In genomic region chr12:79488590-79489242, GRCm38 (mm10) we compare ENCODE assay signal across 8 mouse cellular contexts.
DNase-seq lines count a peak whose midpoint lies in the region; ATAC-seq and TF ChIP-seq lines count a peak whose summit lies in the region.

No protein-coding gene starts in this region.

- no peaks in the 10 kb centered on the region for H3K36me3 ChIP-seq in embryonic facial prominence, embryonic 12.5 days
- H3K36me3 ChIP-seq in embryonic facial prominence, embryonic 10.5 days (replicated peaks): no peaks in the 10 kb centered on the region
- H3K36me3 ChIP-seq in C2C12 (ENCODE audit: control insufficient read depth, insufficient read depth): no peaks in the 10 kb centered on the region
- no peaks in the 10 kb centered on the region for H3K36me3 ChIP-seq in liver, postnatal 0 days (replicated peaks; ENCODE audit: insufficient read depth, low read length)
- no peaks in the 10 kb centered on the region for H3K36me3 ChIP-seq in midbrain, embryonic 13.5 days

- H3K4me2 ChIP-seq in embryonic facial prominence, embryonic 12.5 days (replicated peaks): no peak overlapping the region
- no peak overlapping the region for H3K4me2 ChIP-seq in liver, postnatal 0 days (ENCODE audit: low read depth, low read length)
- H3K4me2 ChIP-seq in midbrain, embryonic 13.5 days (replicated peaks): no peak overlapping the region

- H3K9ac ChIP-seq in embryonic facial prominence, embryonic 12.5 days: no peak overlapping the region
- H3K9ac ChIP-seq in liver, postnatal 0 days (replicated peaks): no peak overlapping the region
- no peak overlapping the region for H3K9ac ChIP-seq in midbrain, embryonic 13.5 days (replicated peaks)

- 73% methylated on average over 17 of the region's 17 CpGs for WGBS in embryonic facial prominence, embryonic 12.5 days
- WGBS in embryonic facial prominence, embryonic 10.5 days: 89% methylated on average over 17 of the region's 17 CpGs
- 85% methylated on average over 17 of the region's 17 CpGs for WGBS in liver, postnatal 0 days (ENCODE audit: insufficient replicate concordance)
- 80% methylated on average over 17 of the region's 17 CpGs for WGBS in midbrain, embryonic 13.5 days

- no peak for DNase-seq in embryonic facial prominence, embryonic 10.5 days (ENCODE audit: low spot score)
- DNase-seq in gastrocnemius, adult 18-20 months (ENCODE audit: low spot score): peak; percentile 72
- DNase-seq in heart, postnatal 4 days: peak; percentile 67
- DNase-seq in liver, postnatal 0 days: no peak

- H3K79me2 ChIP-seq in C2C12 (ENCODE audit: control insufficient read depth, insufficient read depth): no peaks in the 10 kb centered on the region

- peak overlapping the region; percentile 57 for H3K27ac ChIP-seq in embryonic facial prominence, embryonic 12.5 days
- no peak overlapping the region for H3K27ac ChIP-seq in embryonic facial prominence, embryonic 10.5 days (replicated peaks)
- no peak overlapping the region for H3K27ac ChIP-seq in liver, postnatal 0 days (ENCODE audit: low read depth)
- no peak overlapping the region for H3K27ac ChIP-seq in midbrain, embryonic 13.5 days

- peaks cover 6% of the 10 kb centered on the region for H3K4me1 ChIP-seq in embryonic facial prominence, embryonic 12.5 days
- H3K4me1 ChIP-seq in embryonic facial prominence, embryonic 10.5 days: peaks cover 15% of the 10 kb centered on the region; the same call in 1 of the 2 replicates
- no peaks in the 10 kb centered on the region for H3K4me1 ChIP-seq in liver, postnatal 0 days (ENCODE audit: insufficient read depth)
- H3K4me1 ChIP-seq in midbrain, embryonic 13.5 days (replicated peaks): no peaks in the 10 kb centered on the region

- TF ChIP-seq EP300 in liver, postnatal 0 days (IDR thresholded peaks at IDR 0.05; ENCODE audit: low read depth): no peak

- H3ac ChIP-seq in C2C12 (ENCODE audit: control insufficient read depth, insufficient read length, low read depth): peak overlapping the region; percentile 7

- ATAC-seq in embryonic facial prominence, embryonic 12.5 days (ENCODE audit: insufficient number of reproducible peaks, insufficient read depth, low FRiP score, low TSS enrichment): no peak
- ATAC-seq in liver, postnatal 0 days: no peak
- ATAC-seq in inflammation-experienced regulatory T-cells, adult 6 months: no peak
- ATAC-seq in midbrain, embryonic 13.5 days: no peak

- H3K27me3 ChIP-seq in embryonic facial prominence, embryonic 12.5 days: no peaks in the 10 kb centered on the region
- no peaks in the 10 kb centered on the region for H3K27me3 ChIP-seq in embryonic facial prominence, embryonic 10.5 days (replicated peaks; ENCODE audit: low read depth, poor library complexity, severe bottlenecking)
- H3K27me3 ChIP-seq in C2C12 (ENCODE audit: control insufficient read depth, insufficient read depth, insufficient read length): no peaks in the 10 kb centered on the region
- H3K27me3 ChIP-seq in liver, postnatal 0 days (ENCODE audit: insufficient read depth, low read length): no peaks in the 10 kb centered on the region
- no peaks in the 10 kb centered on the region for H3K27me3 ChIP-seq in midbrain, embryonic 13.5 days

- no peaks in the 10 kb centered on the region for H3K79me3 ChIP-seq in C2C12 (ENCODE audit: low read depth)

- no peak for TF ChIP-seq CTCF in C2C12 (IDR thresholded peaks at IDR 0.05; ENCODE audit: control insufficient read depth, insufficient read depth, insufficient read length)
- no peak for TF ChIP-seq CTCF in liver, postnatal 0 days (IDR thresholded peaks at IDR 0.05; ENCODE audit: low read depth)

- H3K4me3 ChIP-seq in embryonic facial prominence, embryonic 12.5 days: no peak overlapping the region
- H3K4me3 ChIP-seq in embryonic facial prominence, embryonic 10.5 days: no peak overlapping the region
- no peak overlapping the region for H3K4me3 ChIP-seq in C2C12 (ENCODE audit: insufficient read depth, poor library complexity, severe bottlenecking)
- H3K4me3 ChIP-seq in liver, postnatal 0 days (ENCODE audit: low read depth, low read length): no peak overlapping the region
- H3K4me3 ChIP-seq in midbrain, embryonic 13.5 days (replicated peaks): no peak overlapping the region

- no peaks in the 10 kb centered on the region for H3K9me3 ChIP-seq in embryonic facial prominence, embryonic 12.5 days
- no peaks in the 10 kb centered on the region for H3K9me3 ChIP-seq in embryonic facial prominence, embryonic 10.5 days
- no peaks in the 10 kb centered on the region for H3K9me3 ChIP-seq in liver, postnatal 0 days (ENCODE audit: low read length)
- no peaks in the 10 kb centered on the region for H3K9me3 ChIP-seq in midbrain, embryonic 13.5 days

TF ChIP-seq in C2C12, 6 proteins besides CTCF, POLR2A, EP300 and RAD21:
- TF ChIP-seq MYOG (IDR thresholded peaks at IDR 0.05; ENCODE audit: control insufficient read depth, extremely low read depth, insufficient read length) (no peak), MYOD1 (IDR thresholded peaks at IDR 0.05; ENCODE audit: control insufficient read depth, insufficient read length, low read depth) (no peak), USF1 (IDR thresholded peaks at IDR 0.05; ENCODE audit: low read depth) (no peak), MAX (IDR thresholded peaks at IDR 0.05) (no peak), CEBPB (IDR thresholded peaks at IDR 0.05; ENCODE audit: low read depth) (no peak), FOSL1 (IDR thresholded peaks at IDR 0.05; ENCODE audit: insufficient read depth, low read length, poor library complexity, severe bottlenecking) (no peak)

Comparison
In these comparisons a context has a peak if more than half of its experiments do, and no peak if none do; other contexts are left out.
1. DNase-seq: peak in gastrocnemius, adult 18-20 months (single experiment) and heart, postnatal 4 days (single experiment); none in embryonic facial prominence, embryonic 10.5 days (single experiment) and liver, postnatal 0 days (single experiment).